Comparison of ENCODE assay signal across 15 mouse cellular contexts in the genomic region with DNA sequence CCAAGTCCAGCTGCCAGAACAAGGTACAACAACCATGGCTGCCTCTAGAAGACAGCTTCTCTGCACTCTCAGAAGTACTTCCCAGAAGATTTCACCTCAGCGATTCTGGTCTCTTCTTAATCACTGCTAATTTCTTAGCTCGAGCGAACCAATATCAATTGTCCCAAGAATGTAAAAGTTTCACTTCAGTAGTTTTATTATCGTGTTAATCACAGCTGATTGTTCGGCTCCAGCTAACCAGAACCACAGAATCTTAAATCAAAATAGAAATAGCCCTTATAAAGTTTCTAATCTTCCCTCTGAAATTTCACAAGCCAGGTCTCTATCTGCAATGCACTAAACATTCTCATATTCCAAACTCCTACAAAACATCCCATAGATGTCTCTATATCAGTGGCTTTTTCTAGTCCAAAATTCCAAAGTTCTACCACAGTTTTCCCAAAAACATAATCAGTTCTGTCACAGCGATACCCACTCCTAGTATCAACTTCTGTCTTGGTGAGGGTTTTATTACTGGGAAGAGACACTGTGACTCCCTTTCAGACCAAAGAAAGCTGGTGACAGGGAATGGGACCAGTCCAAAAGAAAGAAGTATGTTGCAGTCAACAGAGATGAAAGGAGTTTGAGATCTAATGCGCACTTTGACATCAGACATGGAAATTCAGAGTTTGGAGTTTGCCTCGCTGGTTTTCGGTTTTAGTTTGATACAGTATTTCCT.
"Had no signal": no experiment of that assay in that cellular context is flagged by ENCODE, and none has a peak within 500 bp of the region (broad histone marks: within the 10 kb centered on the region; RNA-seq: fewer than 3 reads in every experiment).

No protein-coding gene starts in this region.

- DNase-seq: retina, postnatal 1 day; right cerebral cortex, adult 18-20 months; right cerebral cortex, postnatal 14 days; right cerebral cortex, postnatal 25 days; right cerebral cortex, postnatal 4 days; spleen, adult 18-20 months; thymus, adult 18-20 months; thymus, adult 2 months; thymus, postnatal 14 days; thymus, postnatal 25 days; thymus, postnatal 36 days; thymus, postnatal 4 days had no signal

- H3K4me3 ChIP-seq: neural tube, embryonic 15.5 days; stomach, embryonic 15.5 days had no signal

- H3K4me2 ChIP-seq: neural tube, embryonic 15.5 days; stomach, embryonic 15.5 days had no signal

- H3K9ac ChIP-seq: neural tube, embryonic 15.5 days; stomach, embryonic 15.5 days had no signal

- H3K27ac ChIP-seq: neural tube, embryonic 15.5 days; stomach, embryonic 15.5 days; stomach, postnatal 0 days had no signal

- H3K4me1 ChIP-seq: neural tube, embryonic 15.5 days; stomach, embryonic 15.5 days had no signal

- H3K36me3 ChIP-seq: neural tube, embryonic 15.5 days; stomach, embryonic 15.5 days had no signal

- H3K27me3 ChIP-seq: neural tube, embryonic 15.5 days; stomach, embryonic 15.5 days had no signal

- H3K9me3 ChIP-seq: neural tube, embryonic 15.5 days; stomach, embryonic 15.5 days had no signal
